Mouse (Mus musculus) embryonic fibroblast, embryonic 13.5 days (primary cell): ENCODE measurements around the gene Amotl2.

Source experiments
- CTCF ChIP-seq: IDR thresholded peaks from 2 replicates; pipeline ENCODE4 v1.5.1; 2011; ENCODE audit warnings: mild to moderate bottlenecking, control low read depth, low read length, moderate library complexity, borderline replicate concordance; ENCODE audit not compliant: insufficient read depth
- POLR2A ChIP-seq: IDR thresholded peaks from 2 replicates; pipeline ENCODE4 v1.6.1; 2011; ENCODE audit warnings: low read depth, mild to moderate bottlenecking, control low read depth, low read length, moderate library complexity

DNA sequence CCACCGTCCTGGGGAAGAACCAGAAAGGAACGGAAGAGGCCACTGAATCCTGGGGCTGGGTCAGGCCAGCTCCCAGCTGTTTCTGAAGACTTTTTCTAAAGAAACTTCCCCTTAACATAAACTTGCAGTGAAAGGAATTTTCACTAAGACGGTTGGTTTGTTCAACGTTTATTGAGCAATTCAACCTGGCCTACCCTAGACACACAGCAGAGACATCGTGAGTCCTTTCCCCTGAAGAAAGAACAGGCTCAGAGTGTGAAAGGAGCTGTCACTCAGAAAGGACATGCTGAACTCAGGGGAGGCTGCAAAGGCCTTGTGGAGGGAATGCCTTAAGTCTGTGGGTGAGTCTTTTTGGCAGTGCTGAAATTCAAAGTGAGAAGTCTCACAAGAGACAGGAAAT lies 31.4 kb downstream of the Amotl2 start:
- TF ChIP-seq CTCF: no peak
- no peak for TF ChIP-seq POLR2A
